Mouse (Mus musculus): Measurements from ENCODE around the gene Ddb1. TPM values are rescaled to one million over a fixed set of nuclear protein-coding genes. Genes with fewer than 3 reads are reported as not detected.
A peak's percentile ranks its signal among the peaks of the same experiment; 100 is the strongest.

Ddb1 gene
- polyA plus RNA-seq, 1 experiment = 59.0 TPM

DNA sequence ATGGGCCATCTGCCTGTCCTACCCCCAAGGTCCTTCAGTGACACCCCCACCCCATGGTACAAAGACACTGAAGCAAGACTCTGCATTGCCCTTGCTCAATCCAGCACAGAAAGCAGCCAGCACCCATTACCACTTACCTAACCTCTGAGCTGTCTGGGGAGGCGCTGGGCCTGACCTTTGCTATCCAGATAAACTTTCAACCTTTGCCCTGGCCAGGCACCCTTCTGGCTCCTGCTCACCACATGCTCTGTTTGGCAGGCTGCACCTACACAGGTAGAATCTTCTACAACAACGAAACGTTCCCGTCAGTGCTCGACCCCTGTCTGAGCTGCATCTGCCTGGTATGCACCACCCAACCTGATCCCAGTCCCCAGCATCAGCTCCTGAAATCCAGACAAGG is 52.6 kb downstream of the Ddb1 start:
- no peak overlapping the region for H3K4me3 ChIP-seq (ENCODE audit: extremely low read depth, insufficient read depth, insufficient read length)
- WGBS = 88% methylated on average over 5 of the region's 5 CpGs
- H3K4me1 ChIP-seq (ENCODE audit: control insufficient read depth, insufficient read depth, insufficient read length) = no peaks in the 10 kb centered on the region
- no peaks in the 10 kb centered on the region for H3K27me3 ChIP-seq (ENCODE audit: control insufficient read depth, insufficient read depth, low read length)
- no peak overlapping the region for H3K27ac ChIP-seq (ENCODE audit: insufficient read depth, low read length)
- no peak for DNase-seq (ENCODE audit: low read depth in 1 of 2, low spot score in 2 of 2)
- TF ChIP-seq POLR2A (IDR thresholded peaks at IDR 0.05; ENCODE audit: low read depth, low read length) = no peak
- no peak for TF ChIP-seq CTCF (IDR thresholded peaks at IDR 0.05; ENCODE audit: extremely low read depth, insufficient read depth, insufficient read length, insufficient replicate concordance)
- no peaks in the 10 kb centered on the region for H3K36me3 ChIP-seq (ENCODE audit: control insufficient read depth, insufficient read depth, low read length)

DNA sequence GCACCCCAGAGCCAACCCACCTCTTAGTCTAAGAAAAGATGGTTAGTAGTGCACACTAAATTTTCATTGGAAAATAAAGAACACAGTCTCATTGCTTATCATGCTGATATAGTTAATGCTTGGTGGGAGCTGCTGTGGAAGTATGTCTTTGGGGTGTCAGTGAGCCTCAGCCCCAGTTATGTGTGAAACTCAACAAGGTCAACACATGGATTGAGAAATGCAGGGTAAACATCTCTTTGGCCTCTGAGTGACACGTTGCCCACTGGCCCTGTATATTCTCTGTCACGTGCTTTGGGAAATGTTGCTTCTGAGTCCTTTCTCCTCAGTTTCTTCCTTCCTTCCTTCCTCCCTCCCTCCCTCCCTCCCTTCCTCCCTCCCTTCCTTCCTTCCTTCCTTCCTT is 53.3 kb downstream of the Ddb1 start:
- Histone ChIP-seq H3K36me3 (ENCODE audit: control insufficient read depth, insufficient read depth, low read length) (no peaks in the 10 kb centered on the region), H3K4me1 (ENCODE audit: control insufficient read depth, insufficient read depth, insufficient read length) (no peaks in the 10 kb centered on the region), H3K27me3 (ENCODE audit: control insufficient read depth, insufficient read depth, low read length) (no peaks in the 10 kb centered on the region), H3K27ac (ENCODE audit: insufficient read depth, low read length) (no peak overlapping the region), H3K4me3 (ENCODE audit: extremely low read depth, insufficient read depth, insufficient read length) (no peak overlapping the region)
- TF ChIP-seq POLR2A (IDR thresholded peaks at IDR 0.05; ENCODE audit: low read depth, low read length) (no peak), CTCF (IDR thresholded peaks at IDR 0.05; ENCODE audit: extremely low read depth, insufficient read depth, insufficient read length, insufficient replicate concordance) (no peak)
- DNase-seq (ENCODE audit: low read depth in 1 of 2, low spot score in 2 of 2) = no peak
- WGBS = 78% methylated on average over 2 of the region's 2 CpGs

DNA sequence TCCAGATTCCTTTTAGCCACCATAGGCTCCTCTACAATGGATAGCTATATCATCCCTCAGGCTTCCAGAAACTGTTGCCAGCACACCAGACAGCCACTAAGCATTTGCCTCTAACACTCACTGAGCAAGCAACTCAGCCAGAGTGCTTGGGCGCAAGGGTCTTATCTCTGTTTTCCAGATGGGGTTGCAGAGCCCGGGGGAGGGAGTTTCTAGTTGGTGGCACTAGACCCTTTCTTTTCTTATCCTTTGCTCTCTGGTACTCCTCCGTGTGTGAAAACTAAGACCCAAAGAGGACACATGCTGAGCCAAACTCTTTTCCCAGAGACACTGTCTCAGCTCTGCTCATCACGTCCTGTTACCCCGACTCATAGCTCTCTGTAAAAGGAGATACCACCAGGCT is 56.2 kb downstream of the Ddb1 start:
- Histone ChIP-seq H3K27me3 (ENCODE audit: control insufficient read depth, insufficient read depth, low read length) (no peaks in the 10 kb centered on the region), H3K4me3 (ENCODE audit: extremely low read depth, insufficient read depth, insufficient read length) (no peak overlapping the region), H3K4me1 (ENCODE audit: control insufficient read depth, insufficient read depth, insufficient read length) (no peaks in the 10 kb centered on the region), H3K36me3 (ENCODE audit: control insufficient read depth, insufficient read depth, low read length) (no peaks in the 10 kb centered on the region), H3K27ac (ENCODE audit: insufficient read depth, low read length) (peak overlapping the region; percentile 53; the same call in 1 of the 2 replicates)
- WGBS = 78% methylated on average over 5 of the region's 5 CpGs
- DNase-seq (ENCODE audit: low read depth in 1 of 2, low spot score in 2 of 2) = no peak
- no peak for TF ChIP-seq CTCF (IDR thresholded peaks at IDR 0.05; ENCODE audit: extremely low read depth, insufficient read depth, insufficient read length, insufficient replicate concordance)
- TF ChIP-seq POLR2A (IDR thresholded peaks at IDR 0.05; ENCODE audit: low read depth, low read length) = no peak

DNA sequence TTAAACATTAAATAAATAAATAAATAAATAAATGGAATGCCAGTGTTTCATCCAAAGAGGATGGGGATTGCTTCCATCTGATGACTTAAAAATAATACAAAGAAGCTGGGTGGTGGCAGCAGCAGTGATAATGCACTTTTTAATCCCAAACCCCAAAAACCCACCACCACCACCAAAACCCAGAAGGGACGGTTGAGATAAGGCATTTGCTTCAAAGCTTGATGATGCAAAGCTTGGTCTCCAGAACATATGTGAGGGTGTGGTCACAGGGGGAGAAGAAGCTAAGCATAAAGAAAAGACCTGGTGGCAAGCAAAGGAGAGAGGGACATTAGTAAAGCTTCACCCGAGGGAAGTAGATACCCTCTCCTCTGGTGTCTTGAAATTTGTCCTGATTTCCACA is 56.8 kb downstream of the Ddb1 start:
- H3K4me3 ChIP-seq (ENCODE audit: extremely low read depth, insufficient read depth, insufficient read length) = no peak overlapping the region
- no peak overlapping the region for H3K27ac ChIP-seq (ENCODE audit: insufficient read depth, low read length)
- DNase-seq (ENCODE audit: low read depth in 1 of 2, low spot score in 2 of 2) = no peak
- H3K4me1 ChIP-seq (ENCODE audit: control insufficient read depth, insufficient read depth, insufficient read length) = no peaks in the 10 kb centered on the region
- 70% methylated on average over 2 of the region's 2 CpGs for WGBS
- TF ChIP-seq POLR2A (IDR thresholded peaks at IDR 0.05; ENCODE audit: low read depth, low read length) (no peak), CTCF (IDR thresholded peaks at IDR 0.05; ENCODE audit: extremely low read depth, insufficient read depth, insufficient read length, insufficient replicate concordance) (no peak)
- H3K36me3 ChIP-seq (ENCODE audit: control insufficient read depth, insufficient read depth, low read length) = no peaks in the 10 kb centered on the region
- no peaks in the 10 kb centered on the region for H3K27me3 ChIP-seq (ENCODE audit: control insufficient read depth, insufficient read depth, low read length)

DNA sequence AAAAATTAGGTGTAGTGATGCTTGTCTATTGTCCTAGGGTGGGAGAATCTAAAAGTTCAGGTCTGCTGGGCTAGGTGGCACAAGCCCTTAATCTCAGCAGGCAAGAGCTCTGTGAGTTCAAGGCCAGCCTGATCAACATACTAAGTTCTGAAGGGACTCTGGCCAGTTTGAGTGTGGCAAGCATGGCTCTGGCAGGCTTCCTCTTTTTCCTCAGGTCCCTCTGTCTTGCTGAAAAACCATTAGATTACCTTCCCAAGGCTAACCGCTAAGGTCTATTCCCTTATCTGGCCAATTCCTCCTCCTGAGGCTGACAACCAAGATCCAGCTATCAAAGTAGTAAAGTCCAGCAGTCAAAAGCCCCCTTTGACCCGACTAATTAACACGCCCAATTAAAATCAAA is 57.5 kb downstream of the Ddb1 start:
- TF ChIP-seq CTCF (IDR thresholded peaks at IDR 0.05; ENCODE audit: extremely low read depth, insufficient read depth, insufficient read length, insufficient replicate concordance) = no peak
- no peak for TF ChIP-seq POLR2A (IDR thresholded peaks at IDR 0.05; ENCODE audit: low read depth, low read length)
- 53% methylated on average over 3 of the region's 3 CpGs for WGBS
- no peak for DNase-seq (ENCODE audit: low read depth in 1 of 2, low spot score in 2 of 2)
- H3K4me3 ChIP-seq (ENCODE audit: extremely low read depth, insufficient read depth, insufficient read length) = no peak overlapping the region
- H3K4me1 ChIP-seq (ENCODE audit: control insufficient read depth, insufficient read depth, insufficient read length) = no peaks in the 10 kb centered on the region
- H3K27me3 ChIP-seq (ENCODE audit: control insufficient read depth, insufficient read depth, low read length) = no peaks in the 10 kb centered on the region
- H3K36me3 ChIP-seq (ENCODE audit: control insufficient read depth, insufficient read depth, low read length) = no peaks in the 10 kb centered on the region
- no peak overlapping the region for H3K27ac ChIP-seq (ENCODE audit: insufficient read depth, low read length)

DNA sequence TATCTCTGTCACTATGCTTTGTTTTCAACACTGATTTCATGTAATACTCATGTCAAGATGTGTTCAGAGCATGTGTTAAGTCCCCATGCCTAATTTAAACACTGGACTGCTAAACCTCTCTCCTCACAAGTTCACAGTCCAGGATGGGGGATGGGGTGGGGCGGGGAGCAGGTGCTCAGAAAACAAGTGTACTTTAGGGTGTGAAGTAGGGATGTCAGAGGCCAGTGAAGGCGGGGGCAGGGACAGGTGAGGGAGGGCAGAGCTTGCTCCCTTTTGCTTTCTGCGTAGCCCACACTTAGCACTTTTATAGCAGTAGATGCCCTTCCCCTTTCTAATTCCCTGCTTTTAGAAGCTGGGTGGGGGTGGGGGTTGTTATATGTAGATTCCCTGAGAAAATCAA is 60.0 kb downstream of the Ddb1 start:
- TF ChIP-seq POLR2A (IDR thresholded peaks at IDR 0.05; ENCODE audit: low read depth, low read length) (no peak), CTCF (IDR thresholded peaks at IDR 0.05; ENCODE audit: extremely low read depth, insufficient read depth, insufficient read length, insufficient replicate concordance) (no peak)
- Histone ChIP-seq H3K4me3 (ENCODE audit: extremely low read depth, insufficient read depth, insufficient read length) (no peak overlapping the region), H3K27ac (ENCODE audit: insufficient read depth, low read length) (no peak overlapping the region), H3K36me3 (ENCODE audit: control insufficient read depth, insufficient read depth, low read length) (no peaks in the 10 kb centered on the region), H3K4me1 (ENCODE audit: control insufficient read depth, insufficient read depth, insufficient read length) (no peaks in the 10 kb centered on the region), H3K27me3 (ENCODE audit: control insufficient read depth, insufficient read depth, low read length) (no peaks in the 10 kb centered on the region)
- WGBS = 65% methylated on average over 3 of the region's 3 CpGs
- no peak for DNase-seq (ENCODE audit: low read depth in 1 of 2, low spot score in 2 of 2)

DNA sequence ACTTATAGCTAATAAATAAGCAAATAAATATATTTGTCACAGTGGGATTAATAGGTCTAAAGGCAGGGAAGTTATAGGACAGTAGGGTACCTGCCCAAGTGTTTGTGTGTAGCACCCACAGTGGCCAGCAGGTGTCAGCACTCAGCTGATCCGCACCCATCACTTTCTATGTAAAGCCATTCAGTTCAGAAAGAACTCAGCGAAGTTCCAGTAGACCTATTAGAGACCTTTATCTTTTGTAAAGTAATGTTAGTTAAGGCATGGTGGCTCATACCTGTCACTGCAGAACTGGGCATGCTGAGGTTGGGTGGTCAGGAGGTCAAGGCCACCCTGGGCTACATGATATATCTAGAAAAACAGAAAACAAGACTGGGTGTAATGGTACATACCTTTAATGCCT is 60.4 kb downstream of the Ddb1 start:
- Histone ChIP-seq H3K4me1 (ENCODE audit: control insufficient read depth, insufficient read depth, insufficient read length) (no peaks in the 10 kb centered on the region), H3K4me3 (ENCODE audit: extremely low read depth, insufficient read depth, insufficient read length) (no peak overlapping the region), H3K27ac (ENCODE audit: insufficient read depth, low read length) (no peak overlapping the region), H3K27me3 (ENCODE audit: control insufficient read depth, insufficient read depth, low read length) (no peaks in the 10 kb centered on the region), H3K36me3 (ENCODE audit: control insufficient read depth, insufficient read depth, low read length) (no peaks in the 10 kb centered on the region)
- DNase-seq (ENCODE audit: low read depth in 1 of 2, low spot score in 2 of 2) = peak; percentile 31 to 51
- 6% methylated on average over 2 of the region's 2 CpGs for WGBS
- peak; percentile 74; the same call in 1 of the 2 replicates for TF ChIP-seq CTCF (IDR thresholded peaks at IDR 0.05; ENCODE audit: extremely low read depth, insufficient read depth, insufficient read length, insufficient replicate concordance)
- no peak for TF ChIP-seq POLR2A (IDR thresholded peaks at IDR 0.05; ENCODE audit: low read depth, low read length)
